Mouse (Mus musculus): Measurements from ENCODE around the gene Ptpn22.
"Not testable (repeated sequence)": the region's sequence is repeated elsewhere in the genome, so short reads cannot be mapped to it uniquely, and the experiment has no call there.

Gene Ptpn22

GRCm38 (mm10) chr3:103858881-103859801 is at the start of gene Ptpn22:
TSS of gene Ptpn22 (plus strand) at chr3:103859795.
- DNase-seq (ENCODE audit: low read depth): no peak

GRCm38 (mm10) chr3:103809799-103810150 is 49.8 kb upstream of the Ptpn22 start:
- DNase-seq (ENCODE audit: low read depth): no peak

GRCm38 (mm10) chr3:103810967-103811366 is 48.6 kb upstream of the Ptpn22 start:
- no peak for DNase-seq (ENCODE audit: low read depth)

- no peak for DNase-seq (ENCODE audit: low read depth)
Observed at GRCm38 (mm10) chr3:103827548-103827947, 32.0 kb upstream of the Ptpn22 start.

GRCm38 (mm10) chr3:103829036-103829435 is 30.6 kb upstream of the Ptpn22 start:
- no peak for DNase-seq (ENCODE audit: low read depth)

GRCm38 (mm10) chr3:103830681-103831080 is 28.9 kb upstream of the Ptpn22 start:
- DNase-seq (ENCODE audit: low read depth): peak; percentile 63

GRCm38 (mm10) chr3:103831146-103831545 is 28.4 kb upstream of the Ptpn22 start:
- DNase-seq (ENCODE audit: low read depth): no peak

GRCm38 (mm10) chr3:103832426-103832825 is 27.2 kb upstream of the Ptpn22 start, which contains the start of gene Bcl2l15:
TSS of gene Bcl2l15 (plus strand) at chr3:103832601.
- DNase-seq (ENCODE audit: low read depth): no peak

GRCm38 (mm10) chr3:103834001-103834400 is 25.6 kb upstream of the Ptpn22 start:
- no peak for DNase-seq (ENCODE audit: low read depth)

GRCm38 (mm10) chr3:103835272-103835950 is 24.2 kb upstream of the Ptpn22 start:
- peak; percentile 35 for DNase-seq (ENCODE audit: low read depth)

- DNase-seq (ENCODE audit: low read depth): no peak
Observed at GRCm38 (mm10) chr3:103835951-103836310, 23.7 kb upstream of the Ptpn22 start.

- DNase-seq (ENCODE audit: low read depth): no peak
Observed at GRCm38 (mm10) chr3:103836453-103836852, 23.1 kb upstream of the Ptpn22 start.

- DNase-seq (ENCODE audit: low read depth): no peak
Observed at GRCm38 (mm10) chr3:103839711-103840110, 19.9 kb upstream of the Ptpn22 start.

- DNase-seq (ENCODE audit: low read depth): not testable (repeated sequence)
Observed at GRCm38 (mm10) chr3:103840195-103840594, 19.4 kb upstream of the Ptpn22 start.

GRCm38 (mm10) chr3:103840946-103841345 is 18.6 kb upstream of the Ptpn22 start:
- DNase-seq (ENCODE audit: low read depth): not testable (repeated sequence)

GRCm38 (mm10) chr3:103850644-103851363 is 8.8 kb upstream of the Ptpn22 start:
- no peak for DNase-seq (ENCODE audit: low read depth)

- DNase-seq (ENCODE audit: low read depth): no peak
Observed at GRCm38 (mm10) chr3:103851481-103851880, 8.1 kb upstream of the Ptpn22 start.

- DNase-seq (ENCODE audit: low read depth): no peak
Observed at GRCm38 (mm10) chr3:103851882-103852281, 7.7 kb upstream of the Ptpn22 start.

- peak; percentile 75 for DNase-seq (ENCODE audit: low read depth)
Observed at GRCm38 (mm10) chr3:103852565-103853299, 6.9 kb upstream of the Ptpn22 start.

GRCm38 (mm10) chr3:103853804-103854203 is 5.8 kb upstream of the Ptpn22 start:
- DNase-seq (ENCODE audit: low read depth): no peak

GRCm38 (mm10) chr3:103857036-103857805 is 2.4 kb upstream of the Ptpn22 start:
- DNase-seq (ENCODE audit: low read depth): no peak

Data from NIH3T3 (cell line).